Mouse (Mus musculus) cortical plate, adult 2 months (tissue): ENCODE results near the gene Pip4k2a.

ENCODE experiments used
- CTCF ChIP-seq: fragments of 200-500 bp; IDR thresholded peaks from 2 replicates; pipeline ENCODE4 v1.5.1; 2011; ENCODE audit warnings: mild to moderate bottlenecking, control low read depth, low read length; ENCODE audit not compliant: insufficient read depth; ENCODE audit errors: extremely low read depth
- POLR2A ChIP-seq: fragments of 200-500 bp; IDR thresholded peaks from 2 replicates; pipeline ENCODE4 v1.6.1; 2011; ENCODE audit warnings: mild to moderate bottlenecking, low read length, control low read depth; ENCODE audit not compliant: insufficient read depth; ENCODE audit errors: extremely low read depth

GRCm38 (mm10) chr2:18799265-18799965, 198.5 kb downstream of the Pip4k2a start:
- TF ChIP-seq POLR2A (no peak), CTCF (no peak)
